Mouse (Mus musculus) myocyte (in vitro differentiated cells): Measurements from ENCODE around the gene Fcor. TPM values are rescaled to one million over a fixed set of nuclear protein-coding genes. Genes with fewer than 3 reads are reported as not detected.

Experiments
- H3K27me3 ChIP-seq: one replicate; pipeline ENCODE4 v1.6.1; 2011; ENCODE audit not compliant: control insufficient read depth, insufficient read depth, insufficient read length
- H3K36me3 ChIP-seq: one replicate; pipeline ENCODE4 v1.6.1; 2011; ENCODE audit not compliant: control insufficient read depth, insufficient read depth
- H3K4me2 ChIP-seq: one replicate; pipeline ENCODE4 v1.6.1; 2011; ENCODE audit warnings: low read depth, control low read depth
- H3K4me3 ChIP-seq: one replicate; pipeline ENCODE4 v1.5.1; 2011; ENCODE audit warnings: mild to moderate bottlenecking, control low read depth, moderate library complexity
- H3K79me2 ChIP-seq: one replicate; pipeline ENCODE4 v1.6.1; 2011; ENCODE audit not compliant: control insufficient read depth, insufficient read depth
- H3ac ChIP-seq: one replicate; pipeline ENCODE4 v1.6.1; 2011; ENCODE audit not compliant: control insufficient read depth, insufficient read length
- CEBPB ChIP-seq: IDR thresholded peaks from 2 replicates; pipeline ENCODE4 v1.6.1; 2011; ENCODE audit warnings: mild to moderate bottlenecking, moderate library complexity; ENCODE audit not compliant: poor library complexity, insufficient read depth, severe bottlenecking
- E2F4 ChIP-seq: IDR thresholded peaks from one replicate; pipeline ENCODE4 v1.6.1; 2011; ENCODE audit warnings: mild to moderate bottlenecking, control low read depth, moderate library complexity; ENCODE audit not compliant: insufficient read depth
- MAX ChIP-seq: IDR thresholded peaks from one replicate; pipeline ENCODE4 v1.6.1; 2011; ENCODE audit warnings: low read depth, mild to moderate bottlenecking, control low read depth
- MYOD1 ChIP-seq, 3 experiments: IDR thresholded peaks; one replicate each; pipeline ENCODE4 v1.6.1; 2011; ENCODE audit warnings: control low read depth in 2 of 3, low read depth in 2 of 3, mild to moderate bottlenecking in 2 of 3, moderate library complexity in 1 of 3; ENCODE audit not compliant: insufficient read length in 2 of 3, control insufficient read depth in 1 of 3
- MYOG ChIP-seq, 3 experiments: IDR thresholded peaks; one replicate each; pipeline ENCODE4 v1.6.1; 2011; ENCODE audit warnings: control low read depth in 2 of 3, low read depth in 2 of 3, mild to moderate bottlenecking in 2 of 3; ENCODE audit not compliant: insufficient read length in 2 of 3, control insufficient read depth in 1 of 3, insufficient read depth in 1 of 3
- POLR2A ChIP-seq: IDR thresholded peaks from one replicate; pipeline ENCODE4 v1.6.1; 2011; ENCODE audit warnings: low read depth, mild to moderate bottlenecking, control low read depth, moderate library complexity; ENCODE audit not compliant: insufficient read length
- POLR2AphosphoS2 ChIP-seq: IDR thresholded peaks from one replicate; pipeline ENCODE4 v1.6.1; 2011; ENCODE audit warnings: low read depth, control low read depth; ENCODE audit not compliant: insufficient read length
- REST ChIP-seq: IDR thresholded peaks from one replicate; pipeline ENCODE4 v1.6.1; 2011; ENCODE audit warnings: mild to moderate bottlenecking, control low read depth, moderate library complexity; ENCODE audit not compliant: insufficient read depth, insufficient read length
- SRF ChIP-seq: IDR thresholded peaks from one replicate; pipeline ENCODE4 v1.6.1; 2011; ENCODE audit warnings: low read depth; ENCODE audit not compliant: control insufficient read depth, insufficient read length
- TCF12 ChIP-seq: IDR thresholded peaks from one replicate; pipeline ENCODE4 v1.6.1; 2011; ENCODE audit warnings: mild to moderate bottlenecking, control low read depth; ENCODE audit not compliant: poor library complexity, insufficient read depth, severe bottlenecking
- TCF3 ChIP-seq: IDR thresholded peaks from one replicate; pipeline ENCODE4 v1.6.1; 2011; ENCODE audit warnings: low read depth, control low read depth; ENCODE audit not compliant: insufficient read length
- USF1 ChIP-seq: IDR thresholded peaks from one replicate; pipeline ENCODE4 v1.6.1; 2011; ENCODE audit warnings: low read depth, mild to moderate bottlenecking, control low read depth, moderate library complexity
- polyA plus RNA-seq: library from polyadenylated mRNA; unstranded; fragments of >200 nt; fragmentation: generic; extraction: Trizol; gene quantifications from one replicate; pipeline ENCODE4 v1.2.1, GENCODE M21; 2012; ENCODE audit warnings: missing spikeins

Gene Fcor
- polyA plus RNA-seq, 1 experiment, result 0.32 TPM

GRCm38 (mm10) chr8:3665507-3665906 is 6.7 kb downstream of the Fcor start, which contains the start of gene Mcemp1:
Mcemp1 (plus strand) TSS chr8:3665754.
- Histone ChIP-seq H3ac (no peak within 1 kb of the TSS), H3K36me3 (no peaks in the 10 kb centered on the region), H3K27me3 (peaks cover 20% of the 10 kb centered on the region), H3K4me2 (no peak within 1 kb of the TSS), H3K4me3 (no peak within 1 kb of the TSS), H3K79me2 (no peaks in the 10 kb centered on the region)
- TF ChIP-seq E2F4 (no peak), MYOD1 (IDR thresholded peaks at IDR 0.05; ENCODE audit: control insufficient read depth in 1 of 3, insufficient read length in 2 of 3, low read depth in 2 of 3) (no peak), MAX (no peak), USF1 (no peak), SRF (no peak), MYOG (IDR thresholded peaks at IDR 0.05; ENCODE audit: control insufficient read depth in 1 of 3, insufficient read depth in 1 of 3, insufficient read length in 2 of 3, low read depth in 2 of 3) (no peak), TCF12 (no peak), REST (no peak), TCF3 (no peak), POLR2AphosphoS2 (no peak), CEBPB (no peak), POLR2A (no peak)

DNA sequence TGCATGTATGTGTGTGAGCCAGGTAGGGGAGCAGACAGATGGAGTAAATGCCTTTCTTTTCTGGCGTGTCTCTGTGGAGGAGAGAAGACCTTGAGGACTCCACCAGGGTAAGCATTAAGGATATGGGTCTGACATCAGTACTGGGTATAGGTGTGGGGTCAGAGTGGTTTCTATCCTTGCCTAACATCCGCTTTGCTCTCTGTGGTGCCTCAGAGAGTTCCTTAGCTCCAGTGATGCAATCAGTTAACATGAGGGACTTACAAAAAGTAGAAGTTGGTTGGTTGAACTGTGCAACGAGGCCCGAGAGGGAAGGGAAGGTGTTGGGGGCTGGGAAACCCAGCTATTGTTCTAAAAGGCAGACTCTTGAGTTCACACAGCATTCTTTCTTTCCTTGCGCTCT is 7.8 kb downstream of the Fcor start:
- H3K4me2 ChIP-seq, result no peak overlapping the region
- no peak overlapping the region for H3K4me3 ChIP-seq
- no peaks in the 10 kb centered on the region for H3K79me2 ChIP-seq
- TF ChIP-seq MYOD1 (IDR thresholded peaks at IDR 0.05; ENCODE audit: control insufficient read depth in 1 of 3, insufficient read length in 2 of 3, low read depth in 2 of 3) (no peak), POLR2A (no peak), REST (no peak), E2F4 (no peak), TCF12 (no peak), MAX (no peak), SRF (no peak), USF1 (no peak), TCF3 (no peak), CEBPB (no peak), POLR2AphosphoS2 (no peak)
- H3K36me3 ChIP-seq, result no peaks in the 10 kb centered on the region
- H3K27me3 ChIP-seq, result peaks cover 20% of the 10 kb centered on the region
- no peak overlapping the region for H3ac ChIP-seq

DNA sequence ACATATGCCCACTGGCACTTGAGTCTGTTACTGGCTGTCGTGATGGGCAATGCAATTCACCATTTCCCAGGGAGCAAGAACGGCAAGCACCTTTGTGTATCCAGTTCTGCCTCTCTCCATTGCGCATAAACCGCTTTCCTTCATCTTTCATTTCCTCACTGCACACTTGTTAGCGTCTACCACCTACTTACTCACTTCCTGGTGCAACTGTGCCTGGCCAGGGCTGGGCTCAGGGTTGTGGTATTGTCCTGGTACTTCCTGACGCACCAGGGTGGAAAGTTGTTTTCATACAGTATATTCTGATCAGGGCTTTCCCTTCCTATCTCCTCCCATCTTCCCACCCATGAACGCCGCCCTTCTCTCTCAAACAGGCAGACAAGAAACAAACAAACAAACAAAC is 11.3 kb downstream of the Fcor start:
- Histone ChIP-seq H3K36me3 (no peaks in the 10 kb centered on the region), H3K4me2 (no peak overlapping the region), H3K79me2 (no peaks in the 10 kb centered on the region), H3ac (no peak overlapping the region), H3K27me3 (peaks cover 17% of the 10 kb centered on the region), H3K4me3 (no peak overlapping the region)
- TF ChIP-seq MAX (no peak), CEBPB (no peak), SRF (no peak), POLR2A (no peak)

- peaks cover 12% of the 10 kb centered on the region for H3K27me3 ChIP-seq
- no peak overlapping the region for H3K4me2 ChIP-seq
- H3K36me3 ChIP-seq, result no peaks in the 10 kb centered on the region
Measured at GRCm38 (mm10) chr8:3656725-3657381, 15.3 kb downstream of the Fcor start.

DNA sequence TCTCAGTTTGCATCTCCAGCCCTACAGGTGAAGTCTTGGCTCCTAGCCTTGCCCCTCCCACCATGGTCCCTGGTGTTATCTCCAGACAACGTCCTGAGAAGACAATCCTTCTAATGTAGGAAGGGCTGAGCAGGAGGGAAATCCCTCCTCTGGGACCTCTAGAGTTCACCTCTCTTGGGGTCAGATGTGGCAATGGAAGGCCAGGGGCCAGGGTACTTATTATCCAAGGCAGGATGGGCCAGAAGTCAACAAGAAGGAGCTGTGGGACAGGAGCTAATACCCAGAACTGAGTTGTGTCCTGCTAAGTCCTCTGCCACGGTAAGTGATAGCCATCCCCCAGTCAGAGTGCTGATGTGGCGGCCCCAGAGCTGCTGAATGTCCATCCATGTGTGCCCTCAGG is 16.6 kb downstream of the Fcor start, which contains the start of gene Retn:
Retn (plus strand) TSS at position 245 of the 400 bp plus-strand sequence.
- peaks cover 12% of the 10 kb centered on the region for H3K27me3 ChIP-seq
- no peak within 1 kb of the TSS for H3K4me2 ChIP-seq
- no peaks in the 10 kb centered on the region for H3K36me3 ChIP-seq
- no peaks in the 10 kb centered on the region for H3K79me2 ChIP-seq
- no peak within 1 kb of the TSS for H3ac ChIP-seq
- H3K4me3 ChIP-seq, result no peak within 1 kb of the TSS
- no peak for TF ChIP-seq MAX
- TF ChIP-seq USF1, result no peak
- no peak for TF ChIP-seq MYOG (IDR thresholded peaks at IDR 0.05; ENCODE audit: control insufficient read depth in 1 of 3, insufficient read depth in 1 of 3, insufficient read length in 2 of 3, low read depth in 2 of 3)
- TF ChIP-seq CEBPB, result no peak
- TF ChIP-seq TCF12, result no peak
- TF ChIP-seq MYOD1 (IDR thresholded peaks at IDR 0.05; ENCODE audit: control insufficient read depth in 1 of 3, insufficient read length in 2 of 3, low read depth in 2 of 3), result no peak
- TF ChIP-seq E2F4, result no peak
- TF ChIP-seq REST, result no peak
- no peak for TF ChIP-seq TCF3
- TF ChIP-seq POLR2A, result no peak
- no peak for TF ChIP-seq POLR2AphosphoS2
- no peak for TF ChIP-seq SRF

More at GRCm38 (mm10) chr8:3656725-3657381, 15.3 kb downstream of the Fcor start:
- TF ChIP-seq USF1 (no peak), POLR2A (no peak)
- H3ac ChIP-seq, result no peak overlapping the region
- H3K4me3 ChIP-seq, result no peak overlapping the region
- no peaks in the 10 kb centered on the region for H3K79me2 ChIP-seq
